Mouse (Mus musculus): ENCODE measurements around the gene Kctd17.

Kctd17 gene

DNA sequence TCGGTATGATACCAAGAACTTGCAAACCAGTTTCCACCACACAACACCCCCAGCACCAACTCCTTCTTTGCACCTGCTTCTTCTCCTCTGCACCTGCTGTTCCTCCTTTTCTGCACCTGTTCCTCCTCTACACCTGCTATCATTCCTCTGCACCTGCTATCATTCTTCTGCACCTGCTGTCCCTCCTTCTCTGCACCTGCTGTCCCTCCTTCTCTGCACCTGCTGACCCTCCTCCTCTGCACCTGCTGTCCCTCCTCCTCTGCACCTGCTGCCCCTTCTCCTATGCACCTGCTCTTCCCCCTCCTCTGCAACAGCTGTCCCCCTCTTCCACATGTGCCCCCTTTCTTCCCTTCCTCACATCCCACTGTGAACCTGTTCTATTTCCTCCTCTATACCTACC lies 58.2 kb downstream of the Kctd17 start:
- peak; percentile 37 for DNase-seq

DNA sequence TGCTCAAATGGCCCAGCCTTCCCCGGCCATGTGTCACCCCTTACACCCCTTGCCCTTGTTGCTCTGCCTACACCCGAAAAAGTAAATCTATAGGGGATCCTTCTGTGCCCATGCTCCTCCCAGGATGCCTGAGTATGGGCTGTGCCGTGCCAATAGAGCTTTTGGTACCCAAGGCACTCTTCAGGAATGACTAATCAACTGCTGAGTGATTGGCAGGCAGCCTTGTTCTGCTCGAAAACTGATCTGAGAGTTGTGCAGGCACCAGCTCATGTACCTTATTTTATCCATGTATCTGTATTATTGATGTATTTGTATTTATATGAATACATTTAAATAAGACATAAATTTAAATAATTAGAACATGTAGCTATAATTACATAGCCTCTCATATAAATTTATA lies 58.7 kb downstream of the Kctd17 start:
- DNase-seq: no peak
